Mouse (Mus musculus): ENCODE measurements at regions not wholly inside any gene's neighbourhood (a gene's known extent, or its start where the extent isn't known, plus 50 kb on each side); places are given as distances from the start of the nearest gene placed in this dataset.

DNA sequence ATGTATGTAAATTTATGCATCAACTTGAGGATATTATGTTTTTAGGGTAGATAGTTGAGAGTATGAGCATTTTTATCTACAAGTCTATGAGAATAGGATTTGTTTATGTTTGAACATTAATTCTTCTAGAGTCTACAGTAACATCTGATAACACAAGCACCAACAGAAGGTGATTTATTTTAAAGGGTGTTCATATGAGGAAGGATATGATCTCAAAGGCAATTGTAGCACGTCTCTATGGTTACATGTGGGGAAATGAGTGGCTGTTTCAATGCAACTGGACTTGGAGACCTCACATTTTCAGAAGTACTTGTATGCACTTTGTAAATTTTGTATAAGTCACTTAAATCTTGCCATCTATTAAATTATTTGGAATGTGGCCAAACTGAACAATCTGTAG, 318.7 kb upstream of the Etaa1 start:
- DNase-seq (ENCODE audit: low spot score): no peak
- intact Hi-C loops (cut with DNase I): no loop called here

DNA sequence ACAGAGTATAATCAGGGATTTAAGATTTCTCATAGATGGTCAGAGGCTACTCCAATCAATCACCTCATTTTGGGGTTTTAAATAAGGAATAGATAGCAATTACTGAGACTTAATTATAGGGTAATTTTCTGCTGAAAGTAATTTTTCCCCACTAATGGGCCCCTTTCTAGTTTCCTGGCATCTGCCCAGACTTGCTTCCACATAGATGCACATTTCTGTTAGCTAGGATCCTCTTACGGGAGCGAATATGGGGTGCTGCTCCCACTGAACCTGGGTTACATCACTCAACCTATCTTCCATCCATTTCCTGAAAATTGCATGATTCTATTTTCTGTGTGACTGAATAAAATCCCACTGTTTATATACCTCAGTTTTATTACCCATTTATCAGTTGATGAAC, 312.5 kb upstream of the Etaa1 start:
- DNase-seq (ENCODE audit: low spot score): no peak
- intact Hi-C loops (cut with DNase I): no loop called here

GRCm38 (mm10) chr11:18262901-18263300, 309.2 kb upstream of the Etaa1 start:
- intact Hi-C loops (cut with DNase I): no loop called here

GRCm38 (mm10) chr11:18249236-18249635, 295.6 kb upstream of the Etaa1 start:
- no peak for DNase-seq (ENCODE audit: low spot score)
- intact Hi-C loops (cut with DNase I): no loop called here

More at GRCm38 (mm10) chr11:18262901-18263300, 309.2 kb upstream of the Etaa1 start:
- DNase-seq (ENCODE audit: low spot score): no peak

- DNase-seq (ENCODE audit: low spot score): no peak
- intact Hi-C loops (cut with DNase I): no loop called here
Observed at GRCm38 (mm10) chr11:18216762-18217161, 263.1 kb upstream of the Etaa1 start.

DNA sequence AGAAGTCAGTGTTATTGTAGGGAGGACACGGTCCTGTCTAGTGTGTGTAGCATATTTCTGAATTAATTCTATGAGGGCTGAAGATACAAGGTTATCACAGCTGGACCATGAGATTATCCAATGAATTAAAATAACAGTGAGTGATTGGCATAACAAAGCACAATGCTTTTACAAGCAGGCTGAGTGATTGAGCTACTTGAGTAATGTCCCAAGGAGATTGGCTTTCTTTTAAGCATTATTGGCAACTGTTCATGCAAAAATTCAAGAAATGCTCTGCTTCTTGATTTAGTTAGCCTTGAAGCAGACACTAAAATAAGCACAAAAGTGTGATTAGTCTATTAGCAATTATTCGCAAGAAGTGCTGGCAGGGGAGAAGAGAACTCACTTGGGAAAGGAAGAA, 219.4 kb upstream of the Etaa1 start:
- DNase-seq (ENCODE audit: low spot score): no peak
- intact Hi-C loops (cut with DNase I): no loop called here

GRCm38 (mm10) chr11:18171207-18171776, 217.6 kb upstream of the Etaa1 start:
- DNase-seq (ENCODE audit: low spot score): no peak
- intact Hi-C loops (cut with DNase I): no loop called here

GRCm38 (mm10) chr11:18165609-18166347, 212.1 kb upstream of the Etaa1 start:
- no peak for DNase-seq (ENCODE audit: low spot score)
- intact Hi-C loops (cut with DNase I): no loop called here

- intact Hi-C loops (cut with DNase I): no loop called here
Observed at GRCm38 (mm10) chr11:18164025-18164423, 210.3 kb upstream of the Etaa1 start.

GRCm38 (mm10) chr11:18163156-18164024, 209.7 kb upstream of the Etaa1 start:
- intact Hi-C loops (cut with DNase I): no loop called here
- no peak for DNase-seq (ENCODE audit: low spot score)

More at GRCm38 (mm10) chr11:18164025-18164423, 210.3 kb upstream of the Etaa1 start:
- DNase-seq (ENCODE audit: low spot score): no peak

DNA sequence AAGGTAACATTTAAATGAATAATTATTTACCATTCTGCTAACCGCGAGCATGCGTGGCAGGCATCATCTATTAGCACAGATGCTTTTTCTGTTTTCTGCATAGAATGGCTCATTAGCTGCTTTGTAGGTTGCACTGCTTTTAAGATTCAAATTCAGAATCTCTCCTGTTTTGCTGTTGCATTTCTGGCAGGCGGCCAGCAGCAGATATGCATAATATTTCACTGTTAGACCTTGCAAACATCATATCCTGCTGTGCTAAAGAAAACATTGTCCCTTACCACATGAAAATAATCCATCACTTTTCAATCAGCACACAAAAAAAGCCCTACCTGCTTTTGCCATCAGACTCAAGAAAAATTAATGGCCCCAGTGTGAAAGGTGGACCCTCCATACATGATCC, 202.8 kb upstream of the Etaa1 start:
- no peak for DNase-seq (ENCODE audit: low spot score)
- intact Hi-C loops (cut with DNase I): loop anchor here (10.0 kb wide), 2 partner anchors 472 to 1518 kb away; no protein-coding TSS in a partner anchor

GRCm38 (mm10) chr11:18151788-18152563, 198.3 kb upstream of the Etaa1 start:
- peak; percentile 29 for DNase-seq (ENCODE audit: low spot score)
- intact Hi-C loops (cut with DNase I): loop anchor here (2.0 to 10.0 kb wide), 5 partner anchors 467 to 1609 kb away; no protein-coding TSS in a partner anchor

DNA sequence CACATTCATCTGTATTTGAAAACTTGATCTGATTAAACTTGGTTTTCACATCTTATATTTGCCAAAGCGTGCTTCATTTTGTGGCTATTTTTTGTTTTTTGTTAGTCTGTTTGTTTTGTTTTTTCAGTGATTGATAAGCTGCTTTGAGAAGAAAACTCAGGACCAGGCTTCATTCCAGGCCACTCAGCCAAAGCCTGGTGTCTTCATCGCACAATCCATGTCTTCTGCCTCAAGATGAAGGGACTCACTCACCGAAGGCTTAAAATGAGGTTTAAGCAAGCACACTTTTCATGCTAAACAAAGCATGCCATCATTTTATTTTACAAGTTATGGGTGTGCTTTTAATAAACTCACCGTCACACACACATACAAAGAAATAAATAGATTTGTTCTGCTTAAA, 197.7 kb upstream of the Etaa1 start:
- intact Hi-C loops (cut with DNase I): loop anchor here (5.0 to 10.0 kb wide), 4 partner anchors 467 to 1523 kb away; no protein-coding TSS in a partner anchor
- no peak for DNase-seq (ENCODE audit: low spot score)

- intact Hi-C loops (cut with DNase I): loop anchor here (10.0 kb wide), 1 partner anchor 123 kb away; no protein-coding TSS in a partner anchor
Observed at GRCm38 (mm10) chr11:18127488-18127887, 173.8 kb upstream of the Etaa1 start.

DNA sequence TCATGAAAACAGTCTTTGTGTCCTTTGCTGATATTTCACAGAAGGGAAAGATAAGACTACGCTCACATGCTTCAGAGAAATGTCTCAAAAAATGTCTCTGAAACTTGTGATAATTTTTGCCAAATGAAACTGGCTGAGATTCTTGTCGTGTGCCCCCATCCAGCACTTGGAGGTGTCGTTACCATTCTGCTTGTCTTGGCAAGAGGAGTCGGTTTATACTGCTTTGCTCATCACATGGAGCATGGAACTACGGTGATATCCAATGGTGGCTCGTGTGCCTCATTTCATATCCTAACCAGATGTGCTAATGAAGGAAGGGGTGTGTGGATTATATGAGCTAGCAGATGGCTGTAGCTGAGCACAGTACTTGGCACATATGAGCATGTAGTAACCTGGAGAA, 169.4 kb upstream of the Etaa1 start:
- DNase-seq (ENCODE audit: low spot score): no peak
- intact Hi-C loops (cut with DNase I): loop anchor here (10.0 kb wide), 1 partner anchor 118 kb away; no protein-coding TSS in a partner anchor

More at GRCm38 (mm10) chr11:18127488-18127887, 173.8 kb upstream of the Etaa1 start:
- DNase-seq (ENCODE audit: low spot score): no peak

DNA sequence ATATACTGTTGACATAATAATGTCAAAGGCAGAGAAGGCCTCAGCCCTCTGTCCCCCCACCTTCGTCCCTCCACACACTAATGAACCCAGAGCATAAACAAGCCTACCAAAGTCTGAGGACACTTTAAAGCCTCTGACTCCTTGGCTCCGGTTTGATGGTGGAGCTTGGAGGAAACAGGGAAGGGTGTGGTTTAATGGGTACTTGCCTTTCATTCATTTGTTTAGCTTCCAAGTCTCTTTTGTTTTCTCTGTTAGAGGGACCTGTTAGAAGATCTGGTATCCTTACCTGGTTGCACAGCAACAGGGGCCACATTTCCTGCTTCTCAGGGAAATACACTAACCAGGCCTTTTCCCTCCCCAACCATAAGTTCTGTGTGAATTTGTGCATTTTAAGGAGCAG, 168.9 kb upstream of the Etaa1 start:
- intact Hi-C loops (cut with DNase I): loop anchor here (10.0 kb wide), 1 partner anchor 118 kb away; no protein-coding TSS in a partner anchor
- no peak for DNase-seq (ENCODE audit: low spot score)

DNA sequence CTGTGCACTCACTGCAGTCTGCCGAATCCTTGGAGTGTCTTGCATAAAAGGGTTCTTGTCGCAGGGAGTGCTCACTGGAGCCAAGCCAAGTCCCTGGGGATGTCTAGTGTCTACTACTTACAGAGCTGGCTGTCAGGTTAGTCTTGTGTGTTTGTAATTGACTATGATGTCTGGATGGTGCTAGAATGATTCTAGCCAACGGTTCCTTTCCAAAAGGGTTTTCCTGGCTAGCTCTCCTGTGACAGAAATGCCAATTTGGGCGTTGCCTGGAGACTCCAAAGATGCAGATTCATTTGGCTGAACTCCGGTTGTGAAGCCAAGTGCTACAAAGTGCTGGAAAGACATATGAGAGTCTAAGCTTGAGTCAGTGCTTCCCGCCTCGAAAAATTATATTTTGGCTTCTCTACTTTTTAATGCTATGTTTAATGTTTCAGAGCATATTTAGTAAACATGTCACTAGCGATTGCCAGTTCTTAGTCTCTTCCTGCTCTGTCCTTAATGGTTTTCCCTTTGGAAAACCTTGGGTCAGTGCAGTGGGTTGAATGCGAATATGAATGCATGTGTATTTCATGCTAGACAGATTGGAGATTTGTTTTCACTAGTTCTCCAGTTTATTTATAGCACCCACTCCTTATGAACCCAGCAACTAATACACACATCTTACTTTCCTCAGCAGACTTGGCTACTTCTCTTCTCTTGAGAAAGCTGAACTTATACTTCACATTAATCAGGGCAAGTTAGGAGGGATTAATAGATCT, 162.2 kb upstream of the Etaa1 start:
- intact Hi-C loops (cut with DNase I): no loop called here

GRCm38 (mm10) chr11:18102841-18103240, 149.2 kb upstream of the Etaa1 start:
- intact Hi-C loops (cut with DNase I): no loop called here
- no peak for DNase-seq (ENCODE audit: low spot score)

More for the DNA sequence above, 162.2 kb upstream of the Etaa1 start:
- DNase-seq (ENCODE audit: low spot score): peak; percentile 39

Data from heart, postnatal 25 days (tissue).